Mouse (Mus musculus): ENCODE measurements around the gene 4930451I11Rik. TPM values are rescaled to one million over a fixed set of nuclear protein-coding genes. Genes with fewer than 3 reads are reported as not detected.

Gene 4930451I11Rik
- total and polyA plus RNA-seq, 2 experiments from 2014 or later = 1.1 TPM; not detected in 1

GRCm38 (mm10) chr7:126807405-126807804 lies 24.0 kb downstream of the 4930451I11Rik start:
- ATAC-seq (ENCODE audit: low FRiP score) = no peak
- no peak overlapping the region for H3K9ac ChIP-seq (replicated peaks; ENCODE audit: low read length, poor library complexity, severe bottlenecking)
- H3K4me2 ChIP-seq (ENCODE audit: low read depth, low read length, poor library complexity, severe bottlenecking) = no peak overlapping the region

GRCm38 (mm10) chr7:126806956-126807355 lies 24.5 kb downstream of the 4930451I11Rik start:
- Histone ChIP-seq H3K4me3 (ENCODE audit: low read depth, low read length) (no peak overlapping the region), H3K27me3 (ENCODE audit: insufficient read depth, low read length) (no peaks in the 10 kb centered on the region), H3K4me1 (ENCODE audit: insufficient read depth, low read length) (peaks cover 6% of the 10 kb centered on the region; the same call in 1 of the 2 replicates), H3K9me3 (ENCODE audit: low read length) (no peaks in the 10 kb centered on the region), H3K36me3 (ENCODE audit: insufficient read depth, low read length) (peaks cover 4% of the 10 kb centered on the region; the same call in 1 of the 2 replicates), H3K9ac (replicated peaks; ENCODE audit: low read length, poor library complexity, severe bottlenecking) (no peak overlapping the region), H3K27ac (ENCODE audit: low read depth, low read length) (no peak overlapping the region), H3K4me2 (ENCODE audit: low read depth, low read length, poor library complexity, severe bottlenecking) (no peak overlapping the region)
- ATAC-seq (ENCODE audit: low FRiP score) = no peak
- no peak for TF ChIP-seq CTCF (IDR thresholded peaks at IDR 0.05)
- no peak for DNase-seq (ENCODE audit: low spot score)
- 88% methylated on average over 6 of the region's 6 CpGs for WGBS

More at GRCm38 (mm10) chr7:126807405-126807804, 24.0 kb downstream of the 4930451I11Rik start:
- no peaks in the 10 kb centered on the region for H3K27me3 ChIP-seq (ENCODE audit: insufficient read depth, low read length)
- TF ChIP-seq CTCF (IDR thresholded peaks at IDR 0.05) = no peak
- H3K36me3 ChIP-seq (ENCODE audit: insufficient read depth, low read length) = peaks cover 4% of the 10 kb centered on the region; the same call in 1 of the 2 replicates
- WGBS = 82% methylated on average over 4 of the region's 4 CpGs
- H3K4me1 ChIP-seq (ENCODE audit: insufficient read depth, low read length) = peaks cover 6% of the 10 kb centered on the region; the same call in 1 of the 2 replicates
- no peak overlapping the region for H3K4me3 ChIP-seq (ENCODE audit: low read depth, low read length)
- DNase-seq (ENCODE audit: low spot score) = no peak
- no peak overlapping the region for H3K27ac ChIP-seq (ENCODE audit: low read depth, low read length)
- H3K9me3 ChIP-seq (ENCODE audit: low read length) = no peaks in the 10 kb centered on the region

- no peaks in the 10 kb centered on the region for H3K9me3 ChIP-seq (ENCODE audit: low read length)
- no peak for TF ChIP-seq CTCF (IDR thresholded peaks at IDR 0.05)
- H3K36me3 ChIP-seq (ENCODE audit: insufficient read depth, low read length) = peaks cover 4% of the 10 kb centered on the region; the same call in 1 of the 2 replicates
- H3K4me1 ChIP-seq (ENCODE audit: insufficient read depth, low read length) = peaks cover 14% of the 10 kb centered on the region
- H3K27me3 ChIP-seq (ENCODE audit: insufficient read depth, low read length) = no peaks in the 10 kb centered on the region
- no peak overlapping the region for H3K4me3 ChIP-seq (ENCODE audit: low read depth, low read length)
- DNase-seq (ENCODE audit: low spot score) = no peak
- H3K9ac ChIP-seq (replicated peaks; ENCODE audit: low read length, poor library complexity, severe bottlenecking) = no peak overlapping the region
- no peak overlapping the region for H3K27ac ChIP-seq (ENCODE audit: low read depth, low read length)
- no peak overlapping the region for H3K4me2 ChIP-seq (ENCODE audit: low read depth, low read length, poor library complexity, severe bottlenecking)
- ATAC-seq (ENCODE audit: low FRiP score) = no peak
Observed at GRCm38 (mm10) chr7:126803751-126804150, 27.7 kb downstream of the 4930451I11Rik start.

- H3K27me3 ChIP-seq (ENCODE audit: insufficient read depth, low read length) = no peaks in the 10 kb centered on the region
- no peaks in the 10 kb centered on the region for H3K9me3 ChIP-seq (ENCODE audit: low read length)
- H3K36me3 ChIP-seq (ENCODE audit: insufficient read depth, low read length) = peaks cover 4% of the 10 kb centered on the region; the same call in 1 of the 2 replicates
- WGBS = 93% methylated on average over 6 of the region's 6 CpGs
- H3K4me2 ChIP-seq (ENCODE audit: low read depth, low read length, poor library complexity, severe bottlenecking) = no peak overlapping the region
- no peak overlapping the region for H3K9ac ChIP-seq (replicated peaks; ENCODE audit: low read length, poor library complexity, severe bottlenecking)
- no peak overlapping the region for H3K27ac ChIP-seq (ENCODE audit: low read depth, low read length)
- H3K4me1 ChIP-seq (ENCODE audit: insufficient read depth, low read length) = peaks cover 13% of the 10 kb centered on the region
- TF ChIP-seq CTCF (IDR thresholded peaks at IDR 0.05) = no peak
- no peak for ATAC-seq (ENCODE audit: low FRiP score)
- no peak for DNase-seq (ENCODE audit: low spot score)
- no peak overlapping the region for H3K4me3 ChIP-seq (ENCODE audit: low read depth, low read length)
Observed at GRCm38 (mm10) chr7:126803181-126803580, 28.3 kb downstream of the 4930451I11Rik start.

- no peak overlapping the region for H3K4me2 ChIP-seq (ENCODE audit: low read depth, low read length, poor library complexity, severe bottlenecking)
- no peak overlapping the region for H3K27ac ChIP-seq (ENCODE audit: low read depth, low read length)
- no peaks in the 10 kb centered on the region for H3K9me3 ChIP-seq (ENCODE audit: low read length)
- DNase-seq (ENCODE audit: low spot score) (no peak), ATAC-seq (ENCODE audit: low FRiP score) (no peak)
- peaks cover 4% of the 10 kb centered on the region; the same call in 1 of the 2 replicates for H3K36me3 ChIP-seq (ENCODE audit: insufficient read depth, low read length)
- no peaks in the 10 kb centered on the region for H3K27me3 ChIP-seq (ENCODE audit: insufficient read depth, low read length)
- no peak for TF ChIP-seq CTCF (IDR thresholded peaks at IDR 0.05)
- H3K9ac ChIP-seq (replicated peaks; ENCODE audit: low read length, poor library complexity, severe bottlenecking) = no peak overlapping the region
- H3K4me3 ChIP-seq (ENCODE audit: low read depth, low read length) = no peak overlapping the region
- peaks cover 12% of the 10 kb centered on the region for H3K4me1 ChIP-seq (ENCODE audit: insufficient read depth, low read length)
- 89% methylated on average over 11 of the region's 11 CpGs for WGBS
Observed at GRCm38 (mm10) chr7:126802134-126802889, 29.1 kb downstream of the 4930451I11Rik start.

- no peak for ATAC-seq (ENCODE audit: low FRiP score)
- Histone ChIP-seq H3K9ac (replicated peaks; ENCODE audit: low read length, poor library complexity, severe bottlenecking) (0 out of 2 replicates have a peak overlapping the region, but pooled peaks have one; percentile 74), H3K4me1 (ENCODE audit: insufficient read depth, low read length) (peaks cover 12% of the 10 kb centered on the region), H3K27me3 (ENCODE audit: insufficient read depth, low read length) (no peaks in the 10 kb centered on the region), H3K4me3 (ENCODE audit: low read depth, low read length) (no peak overlapping the region), H3K27ac (ENCODE audit: low read depth, low read length) (no peak overlapping the region), H3K36me3 (ENCODE audit: insufficient read depth, low read length) (peaks cover 6% of the 10 kb centered on the region; the same call in 1 of the 2 replicates), H3K4me2 (ENCODE audit: low read depth, low read length, poor library complexity, severe bottlenecking) (no peak overlapping the region), H3K9me3 (ENCODE audit: low read length) (no peaks in the 10 kb centered on the region)
- TF ChIP-seq CTCF (IDR thresholded peaks at IDR 0.05) = no peak
- no peak for DNase-seq (ENCODE audit: low spot score)
- WGBS = 97% methylated on average over 16 of the region's 16 CpGs
Observed at GRCm38 (mm10) chr7:126801057-126801422, 30.4 kb downstream of the 4930451I11Rik start.

All from midbrain, postnatal 0 days (tissue).